Mouse (Mus musculus) thymus, adult 18-20 months (tissue): ENCODE measurements around the gene Mfsd4b1.

Experiments
- DNase-seq, 2 experiments: peaks; one replicate each; pipeline ENCODE4 v3.0.0; 2022; ENCODE audit warnings: mixed read lengths in 2 of 2

Gene Mfsd4b1

GRCm38 (mm10) chr10:40024554-40025428 is at the start of gene Mfsd4b1:
Mfsd4b1 (minus strand) TSS chr10:40025268.
- DNase-seq: peak; percentile 47 to 72

DNA sequence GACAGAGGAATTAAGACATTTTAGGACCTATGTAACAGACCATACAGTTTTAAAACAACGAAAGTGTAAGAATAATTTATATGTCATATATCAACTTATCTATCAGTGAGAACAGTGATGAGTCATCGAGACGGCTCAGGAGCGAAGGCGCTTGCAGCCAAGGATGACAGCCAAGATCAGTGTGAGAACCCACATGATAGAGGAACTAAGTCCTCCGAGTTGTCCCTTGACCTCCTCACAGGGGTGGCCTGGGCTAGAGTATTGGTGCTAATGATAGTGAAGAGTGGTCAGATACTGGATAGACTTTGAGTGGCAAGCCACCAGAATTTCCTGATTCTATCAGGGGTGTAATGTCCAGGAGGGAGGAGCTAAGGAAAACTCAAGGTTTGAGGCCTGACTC is 48.5 kb upstream of the Mfsd4b1 start:
- DNase-seq: no peak

- no peak for DNase-seq
Observed at GRCm38 (mm10) chr10:40070684-40071083, 45.6 kb upstream of the Mfsd4b1 start.

- DNase-seq: no peak
Observed at GRCm38 (mm10) chr10:40069270-40069669, 44.2 kb upstream of the Mfsd4b1 start.

GRCm38 (mm10) chr10:40068595-40068994 is 43.5 kb upstream of the Mfsd4b1 start:
- no peak for DNase-seq

DNA sequence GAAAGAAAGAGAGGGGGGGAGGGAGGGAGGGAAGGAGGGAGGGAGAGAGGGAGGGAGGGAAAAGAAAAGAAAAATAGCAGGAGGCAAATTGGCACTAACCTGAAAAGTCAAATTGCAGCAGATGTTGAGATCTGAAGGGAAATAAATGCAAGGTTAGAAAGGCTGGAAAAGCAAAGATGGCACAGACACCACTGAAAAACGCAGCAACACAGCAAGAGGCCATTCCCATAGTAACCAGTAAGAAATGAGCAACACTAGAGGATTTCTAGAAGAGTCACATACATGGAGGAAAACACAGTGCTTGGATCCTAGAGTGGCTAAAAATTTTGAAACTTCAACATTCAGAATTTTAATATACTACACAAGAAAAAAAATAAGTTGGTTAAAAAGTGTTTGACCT is 42.5 kb upstream of the Mfsd4b1 start:
- no peak for DNase-seq

GRCm38 (mm10) chr10:40067071-40067470 is 42.0 kb upstream of the Mfsd4b1 start:
- no peak for DNase-seq

- DNase-seq: no peak
Observed at GRCm38 (mm10) chr10:40065357-40065756, 40.3 kb upstream of the Mfsd4b1 start.

GRCm38 (mm10) chr10:40063291-40063890 is 38.3 kb upstream of the Mfsd4b1 start:
- no peak for DNase-seq

DNA sequence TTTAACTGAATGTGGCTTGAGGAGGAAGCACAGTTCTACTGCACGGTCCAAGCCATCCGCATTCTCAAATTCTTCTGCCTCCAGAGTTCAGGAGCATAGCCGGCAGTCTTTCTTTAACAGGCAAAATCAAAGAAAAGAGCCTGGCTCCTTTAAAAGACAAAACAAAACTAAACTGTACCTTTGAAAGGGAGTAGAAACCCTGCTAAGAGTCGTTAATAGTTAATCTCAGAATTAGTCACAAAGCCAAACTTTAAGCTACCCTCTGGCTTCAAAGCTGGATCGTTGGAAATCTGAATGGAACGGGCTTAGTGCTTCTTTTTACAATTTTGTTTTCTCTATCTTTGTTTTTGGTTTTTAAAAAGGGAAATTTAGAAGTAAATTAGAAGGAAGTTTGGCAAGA is 37.7 kb upstream of the Mfsd4b1 start:
- no peak for DNase-seq

- DNase-seq: no peak
Observed at GRCm38 (mm10) chr10:40061926-40062325, 36.9 kb upstream of the Mfsd4b1 start.

DNA sequence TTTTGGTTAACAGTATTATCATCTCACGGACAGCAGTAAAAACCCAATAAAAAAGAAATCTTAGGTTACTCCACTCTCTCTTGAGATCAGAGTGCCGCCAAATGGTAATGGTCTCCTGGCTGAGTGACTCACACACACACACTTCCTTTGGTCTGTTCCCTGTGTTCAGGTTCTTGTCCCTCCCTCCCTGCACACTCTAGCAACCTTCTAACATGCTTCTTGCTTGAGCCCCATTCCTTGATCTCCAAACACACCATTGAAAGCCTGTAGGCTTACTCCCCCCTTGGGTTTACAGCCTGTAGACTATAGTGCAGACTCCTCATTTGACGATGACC is 33.7 kb upstream of the Mfsd4b1 start:
- DNase-seq: no peak

DNA sequence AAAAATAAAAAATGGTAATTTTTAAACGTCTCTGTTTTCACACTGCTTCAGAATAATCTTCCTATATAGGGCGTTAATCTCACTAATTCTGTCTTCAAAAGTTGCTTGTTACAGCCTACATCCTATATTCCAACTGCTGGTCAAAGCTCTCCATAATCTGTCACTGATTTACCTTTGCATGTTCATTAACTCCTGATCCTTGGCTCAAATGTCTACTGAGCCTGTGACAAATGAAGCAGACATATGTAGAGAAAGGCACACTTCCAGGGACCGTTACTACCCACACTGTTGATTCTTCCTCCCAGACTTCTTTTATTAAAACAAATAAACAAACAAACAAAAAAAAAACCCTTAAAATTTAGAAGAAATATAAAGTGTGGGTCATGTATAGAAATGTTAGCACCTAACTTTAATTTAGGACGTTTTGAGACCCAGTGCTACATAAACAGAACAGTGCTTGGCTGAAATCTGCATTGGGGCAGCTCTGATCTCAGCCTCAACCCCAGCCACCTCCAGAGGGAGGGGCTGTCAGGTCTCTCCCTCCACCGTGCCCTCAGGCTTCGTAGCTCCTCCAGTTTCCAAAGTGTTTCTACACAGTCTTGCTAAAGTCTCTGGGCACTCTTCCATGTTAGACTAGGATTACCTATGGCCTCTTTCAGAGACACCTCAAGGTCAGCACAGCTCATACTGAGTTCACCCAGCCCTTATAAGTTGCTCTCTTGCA is 33.2 kb upstream of the Mfsd4b1 start:
- no peak for DNase-seq

DNA sequence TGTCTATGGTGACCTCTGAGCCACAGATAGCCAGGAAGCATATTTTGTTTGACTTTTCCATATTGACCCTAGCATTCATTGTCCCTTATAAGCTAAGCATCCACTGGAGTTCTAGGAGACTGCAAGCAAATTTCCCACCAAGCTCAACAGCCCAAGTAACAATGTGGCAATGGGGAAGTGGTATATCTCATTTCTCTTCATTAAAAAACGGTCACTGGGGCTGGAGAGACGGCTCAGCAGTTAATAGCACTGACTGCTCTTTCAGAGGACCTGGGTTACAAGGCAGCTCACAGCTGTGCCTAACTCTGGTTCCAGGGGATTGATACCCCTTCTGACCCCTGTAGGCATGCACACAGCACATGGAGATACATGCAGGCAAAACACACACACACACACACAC is 32.5 kb upstream of the Mfsd4b1 start:
- no peak for DNase-seq

DNA sequence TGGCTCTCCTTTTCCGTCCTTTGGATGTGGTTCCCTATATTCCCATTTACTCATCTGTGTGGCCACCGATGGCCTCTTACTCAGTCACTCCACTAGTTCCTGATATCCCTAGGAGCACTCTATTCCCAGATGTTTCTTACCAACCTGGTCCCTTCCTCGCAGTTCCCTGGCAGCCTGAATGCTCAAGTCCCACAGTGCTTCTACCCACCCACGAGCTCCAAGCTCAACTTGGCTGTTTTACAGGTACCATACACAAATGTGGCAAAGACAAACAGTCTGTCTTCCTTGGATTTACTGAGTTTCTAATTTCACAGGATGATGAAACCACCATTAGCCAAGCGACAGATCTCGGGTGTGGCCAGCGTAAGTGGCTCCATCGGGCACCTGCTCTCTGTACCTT is 29.4 kb upstream of the Mfsd4b1 start:
- DNase-seq: no peak

DNA sequence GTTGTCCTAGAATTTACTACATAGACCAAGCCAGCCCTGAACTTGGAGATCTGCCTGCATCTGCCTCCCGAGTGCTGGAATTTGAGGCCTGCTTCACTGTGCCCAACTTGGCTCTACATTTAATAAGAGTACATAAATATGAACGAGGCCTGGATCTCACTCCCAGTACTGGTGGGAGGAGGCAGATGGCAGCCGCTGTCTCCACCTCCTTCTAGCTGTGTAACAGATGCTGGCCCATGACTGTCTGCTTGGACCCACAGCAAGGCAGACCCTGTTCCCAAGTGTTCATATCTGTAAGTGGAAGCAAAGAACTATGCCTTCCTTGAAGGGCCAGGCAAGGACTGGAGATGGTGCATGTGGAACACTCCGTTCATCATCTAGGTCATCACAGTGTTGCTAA is 28.8 kb upstream of the Mfsd4b1 start:
- no peak for DNase-seq

DNA sequence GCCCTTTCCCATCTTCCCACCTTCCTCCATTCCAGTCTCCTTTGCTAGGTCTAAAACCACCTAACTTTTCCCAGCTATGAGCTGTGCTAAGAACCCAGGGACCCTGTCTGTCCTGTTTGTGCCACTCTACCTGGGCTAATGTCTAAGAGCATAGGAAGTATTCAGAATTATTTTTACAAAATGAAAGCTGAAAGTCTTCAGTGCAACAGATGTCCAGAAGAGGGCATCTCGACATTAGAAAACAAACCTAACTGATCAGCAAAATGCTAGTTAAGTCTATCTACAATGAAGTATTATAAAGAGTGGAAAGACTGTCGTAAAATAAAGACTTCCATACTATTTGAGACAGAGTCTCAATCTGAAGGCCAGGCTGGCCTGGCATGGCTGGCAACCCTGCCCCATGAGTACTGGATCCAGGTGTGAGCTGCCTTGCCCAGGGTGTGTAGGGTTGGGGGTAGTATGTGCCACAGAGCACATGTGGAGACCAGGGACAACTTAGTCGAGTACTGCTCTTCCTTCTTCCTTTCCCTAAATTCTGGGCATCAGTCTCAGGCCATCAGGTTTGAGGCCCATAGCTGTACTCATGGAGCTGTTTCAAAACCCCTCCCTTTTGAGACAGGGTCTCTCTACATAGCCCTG is 28.3 kb upstream of the Mfsd4b1 start:
- no peak for DNase-seq

- DNase-seq: no peak
Observed at GRCm38 (mm10) chr10:40051997-40052396, 26.9 kb upstream of the Mfsd4b1 start.

DNA sequence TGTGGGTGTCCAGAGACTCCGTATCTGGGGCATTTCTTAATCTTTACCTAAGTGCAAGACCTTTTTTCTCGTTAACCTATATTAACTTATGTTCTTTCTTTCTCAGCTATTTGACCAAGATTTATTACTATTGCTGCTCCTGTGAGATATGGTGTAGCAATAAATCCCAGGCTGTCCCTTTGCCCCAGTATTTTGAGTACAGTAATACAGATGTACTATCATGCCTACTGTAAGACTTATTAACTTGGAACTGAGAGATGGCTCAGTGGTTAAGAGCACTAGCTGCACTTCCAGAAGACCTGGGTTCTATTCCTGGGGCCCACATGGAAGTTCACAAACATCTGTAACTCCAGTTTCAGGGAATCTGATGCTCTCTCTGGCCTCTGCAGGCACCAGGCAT is 25.7 kb upstream of the Mfsd4b1 start:
- no peak for DNase-seq

DNA sequence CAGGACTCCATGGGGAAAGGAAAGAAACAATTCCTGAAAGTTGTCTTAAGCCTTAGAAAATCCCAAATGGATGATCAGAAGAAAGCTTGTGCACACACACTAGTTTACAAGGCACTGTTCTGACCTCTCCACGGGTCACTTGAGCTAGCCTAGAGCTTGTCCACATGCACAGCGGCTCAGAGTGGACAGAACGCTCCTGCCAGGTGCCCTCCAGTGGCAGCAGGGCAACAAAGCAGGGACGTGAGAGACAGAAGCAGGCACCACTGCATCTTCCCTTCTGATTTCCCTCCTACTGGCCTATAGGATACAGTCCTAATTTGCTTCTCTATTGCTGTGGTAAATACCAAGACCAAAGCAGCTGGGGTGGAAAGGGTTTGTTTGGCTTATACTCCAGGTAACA is 16.3 kb upstream of the Mfsd4b1 start:
- DNase-seq: no peak

- no peak for DNase-seq
Observed at GRCm38 (mm10) chr10:40036686-40037560, 11.9 kb upstream of the Mfsd4b1 start.

DNA sequence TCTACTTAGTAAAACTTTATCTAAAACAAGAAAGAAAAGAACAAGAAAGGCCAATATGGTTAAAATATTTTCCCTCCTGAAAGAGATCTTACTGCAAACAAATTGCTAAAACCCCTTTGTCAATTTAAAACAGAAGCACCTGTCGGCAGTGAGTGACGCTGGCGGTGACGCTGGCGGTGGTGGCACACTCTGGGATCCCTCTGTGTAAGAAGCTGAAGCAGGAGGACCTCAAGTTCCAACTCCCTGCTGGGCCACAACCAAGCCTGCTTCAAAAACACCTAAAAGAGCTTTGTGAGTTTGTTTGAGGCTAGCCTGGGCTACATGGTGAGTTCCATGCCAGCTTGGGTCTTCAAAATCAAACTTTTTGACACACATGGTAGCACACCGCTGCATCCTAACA is 9.9 kb upstream of the Mfsd4b1 start:
- no peak for DNase-seq
